Mouse (Mus musculus): ENCODE data around the gene Arfgap2.

DNA sequence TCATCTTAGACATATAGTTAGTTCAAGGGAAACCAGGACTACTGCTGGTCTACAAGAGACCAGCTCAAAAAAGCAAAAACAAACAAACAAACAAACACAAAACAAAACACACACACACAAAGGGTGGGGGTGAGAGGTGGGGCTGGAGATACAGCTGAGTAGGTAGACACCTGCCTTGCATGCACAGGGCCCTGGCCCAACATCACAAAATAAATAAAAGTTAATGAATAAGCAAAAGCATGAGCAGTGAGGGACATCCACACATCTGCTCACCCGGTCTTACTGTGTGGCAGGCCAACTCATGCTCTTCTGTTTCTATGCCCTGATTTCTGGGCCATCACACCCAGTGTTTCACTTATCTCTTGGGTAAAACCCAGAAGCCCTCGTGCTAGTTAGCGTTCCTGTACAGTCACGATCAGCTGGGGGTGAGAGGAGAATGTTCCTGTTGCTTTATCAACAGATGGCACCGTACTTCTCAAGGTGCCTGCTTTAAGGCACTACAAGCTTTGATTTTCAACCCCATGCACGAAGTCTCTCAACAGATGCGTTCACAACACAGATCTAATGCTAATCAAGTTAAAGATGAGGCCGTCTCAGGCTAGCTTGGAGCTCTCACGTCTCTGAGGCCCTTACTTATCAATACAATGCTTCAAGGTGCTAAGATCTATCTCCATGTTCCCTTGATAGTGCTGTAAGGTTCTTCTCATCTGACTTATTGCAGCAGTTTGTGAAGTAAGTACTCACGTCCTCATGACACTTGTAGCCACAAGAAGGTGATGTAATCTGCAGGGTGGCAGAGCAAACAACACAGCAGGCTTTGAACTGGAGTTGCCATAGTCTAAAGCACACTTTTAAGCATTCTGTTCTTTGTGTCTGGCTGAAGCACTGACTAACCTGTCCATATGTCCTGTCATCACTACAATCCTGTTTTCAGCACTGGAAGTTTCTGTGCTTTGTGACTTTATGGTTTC, 56.1 kb downstream of the Arfgap2 start:
- TF ChIP-seq POLR2A (IDR thresholded peaks at IDR 0.05; ENCODE audit: insufficient read length, low read depth) (no peak), USF1 (IDR thresholded peaks at IDR 0.05; ENCODE audit: low read depth) (no peak), TCF12 (IDR thresholded peaks at IDR 0.05; ENCODE audit: insufficient read depth, poor library complexity, severe bottlenecking) (no peak), MYOD1 (IDR thresholded peaks at IDR 0.05; ENCODE audit: control insufficient read depth in 1 of 3, insufficient read length in 2 of 3, low read depth in 2 of 3) (no peak), MYOG (IDR thresholded peaks at IDR 0.05; ENCODE audit: control insufficient read depth in 1 of 3, insufficient read depth in 1 of 3, insufficient read length in 2 of 3, low read depth in 2 of 3) (no peak), CEBPB (IDR thresholded peaks at IDR 0.05; ENCODE audit: insufficient read depth, poor library complexity, severe bottlenecking) (peak; percentile 35; the same call in 1 of the 2 replicates), TCF3 (IDR thresholded peaks at IDR 0.05; ENCODE audit: insufficient read length, low read depth) (no peak), POLR2AphosphoS2 (IDR thresholded peaks at IDR 0.05; ENCODE audit: insufficient read length, low read depth) (no peak), REST (IDR thresholded peaks at IDR 0.05; ENCODE audit: insufficient read depth, insufficient read length) (no peak), MAX (IDR thresholded peaks at IDR 0.05; ENCODE audit: low read depth) (no peak)
